Mouse (Mus musculus) myocyte (in vitro differentiated cells): ENCODE results near the gene Zfp52.

ENCODE experiments used
- CEBPB ChIP-seq: IDR thresholded peaks from 2 replicates; pipeline ENCODE4 v1.6.1; 2011; ENCODE audit warnings: mild to moderate bottlenecking, moderate library complexity; ENCODE audit not compliant: poor library complexity, insufficient read depth, severe bottlenecking
- MAX ChIP-seq: IDR thresholded peaks from one replicate; pipeline ENCODE4 v1.6.1; 2011; ENCODE audit warnings: low read depth, mild to moderate bottlenecking, control low read depth
- POLR2A ChIP-seq: IDR thresholded peaks from one replicate; pipeline ENCODE4 v1.6.1; 2011; ENCODE audit warnings: low read depth, mild to moderate bottlenecking, control low read depth, moderate library complexity; ENCODE audit not compliant: insufficient read length
- POLR2AphosphoS2 ChIP-seq: IDR thresholded peaks from one replicate; pipeline ENCODE4 v1.6.1; 2011; ENCODE audit warnings: low read depth, control low read depth; ENCODE audit not compliant: insufficient read length
- USF1 ChIP-seq: IDR thresholded peaks from one replicate; pipeline ENCODE4 v1.6.1; 2011; ENCODE audit warnings: low read depth, mild to moderate bottlenecking, control low read depth, moderate library complexity

DNA sequence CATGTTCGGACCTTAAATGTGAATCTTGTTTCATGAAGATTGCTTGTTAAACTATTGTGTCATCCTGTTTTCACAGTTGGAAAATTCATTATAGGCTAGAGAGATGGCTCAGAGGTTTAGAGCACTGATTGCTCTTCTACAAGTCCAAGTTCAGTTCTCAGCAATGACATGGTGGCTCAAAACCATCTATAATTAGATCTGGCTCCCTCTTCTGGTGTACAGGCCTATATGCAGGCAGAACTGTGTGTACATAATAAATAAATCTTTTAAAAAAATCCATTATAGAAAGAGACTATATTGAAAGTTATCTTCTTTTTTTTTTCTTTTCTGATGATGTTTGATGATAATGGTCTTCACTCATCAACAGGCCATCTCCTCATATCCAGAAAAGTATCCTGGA is 30.8 kb upstream of the Zfp52 start:
- TF ChIP-seq POLR2AphosphoS2 (no peak), MAX (no peak), POLR2A (no peak), CEBPB (no peak), USF1 (no peak)
